Mouse (Mus musculus) liver, postnatal 0 days (tissue): ENCODE measurements at regions not wholly inside any gene's neighbourhood (a gene's known extent, or its start where the extent isn't known, plus 50 kb on each side); places are given as distances from the start of the nearest gene placed in this dataset.

Source experiments
- CTCF ChIP-seq: sonication (generic); IDR thresholded peaks from 2 replicates; pipeline ENCODE4 v1.5.1; 2016; ENCODE audit warnings: antibody characterized with exemption, low read depth
- EP300 ChIP-seq: IDR thresholded peaks from 2 replicates; pipeline ENCODE4 v1.6.1; 2016; ENCODE audit warnings: antibody characterized with exemption, low read depth, mild to moderate bottlenecking

GRCm38 (mm10) chr10:25064701-25065362, 137.5 kb upstream of the Arg1 start:
- TF ChIP-seq CTCF, result no peak
- no peak for TF ChIP-seq EP300
